Mouse (Mus musculus) brain, embryonic 14.5 days (tissue): ENCODE data around the gene Ccno. TPM values are rescaled to one million over a fixed set of nuclear protein-coding genes. Genes with fewer than 3 reads are reported as not detected.

ENCODE experiments used
- polyA plus RNA-seq: library from polyadenylated mRNA; depleted of rRNA; stranded (reverse); fragments of >200 nt; gene quantifications from 2 replicates; pipeline ENCODE4 v1.2.3, GENCODE M21; 2012; rRNA removed

The Ccno gene
- polyA plus RNA-seq, 1 experiment = 3.0 TPM

Other genes starting within 250 kb of the Ccno start
- gene Plpp1, start 187.0 kb upstream of the Ccno start, polyA plus RNA-seq = 30.6 and 31.5 TPM in 2 replicates
- gene Mtrex, start 60.4 kb upstream of the Ccno start, polyA plus RNA-seq = 47.8 and 56.2 TPM in 2 replicates
- 13.7 and 18.9 TPM in 2 replicates for gene Dhx29, start 60.3 kb upstream of the Ccno start, polyA plus RNA-seq
- 0.85 and 1.1 TPM in 2 replicates for gene Mcidas, start 6.0 kb downstream of the Ccno start, polyA plus RNA-seq
- gene Cdc20b, start 47.3 kb downstream of the Ccno start, polyA plus RNA-seq = 0.86 and 1.1 TPM in 2 replicates
- 25.5 and 30.1 TPM in 2 replicates for gene Gpx8, start 58.6 kb downstream of the Ccno start, polyA plus RNA-seq
- gene Gzma, start 113.2 kb downstream of the Ccno start, polyA plus RNA-seq = not detected in 2 replicates
- 0.68 and 1.4 TPM in 2 replicates for gene Esm1, start 221.9 kb downstream of the Ccno start, polyA plus RNA-seq
- not detected in 2 replicates for gene Gzmk, start 238.1 kb downstream of the Ccno start, polyA plus RNA-seq